ENCODE assay signal across 10 mouse cellular contexts in genomic region chr14:27378669-27379068, GRCm38 (mm10).
"Had no signal": no experiment of that assay in that cellular context is flagged by ENCODE, and none has a peak within 500 bp of the region (broad histone marks: within the 10 kb centered on the region; RNA-seq: fewer than 3 reads in every experiment).

No protein-coding gene starts in this region.

- DNase-seq: layer of hippocampus, postnatal 36 days; liver, embryonic 13.5 days; lung, embryonic 14.5 days; midbrain, embryonic 14.5 days; thymus, postnatal 25 days had no signal

- H3K36me3 ChIP-seq: liver, embryonic 13.5 days; stomach, embryonic 15.5 days had no signal

- H3K9me3 ChIP-seq: liver, embryonic 13.5 days; stomach, embryonic 15.5 days had no signal

- H3K4me1 ChIP-seq: stomach, embryonic 15.5 days had no signal

- H3K4me3 ChIP-seq: left cerebral cortex, adult 2 months; stomach, embryonic 15.5 days had no signal

- H3K9ac ChIP-seq: liver, embryonic 13.5 days; lung, embryonic 14.5 days; stomach, embryonic 15.5 days had no signal

- H3K4me2 ChIP-seq: lung, embryonic 14.5 days; midbrain, embryonic 11.5 days; stomach, embryonic 15.5 days had no signal

- H3K27ac ChIP-seq: kidney, postnatal 0 days; left cerebral cortex, adult 2 months; liver, embryonic 13.5 days; stomach, embryonic 15.5 days had no signal

- H3K27me3 ChIP-seq: liver, embryonic 13.5 days; stomach, embryonic 15.5 days had no signal

- ATAC-seq: intestine, embryonic 16.5 days had no signal
